Mouse (Mus musculus) R1 (cell line): ENCODE results near the gene Arpc5.
"Not testable (repeated sequence)": the region's sequence is repeated elsewhere in the genome, so short reads cannot be mapped to it uniquely, and the experiment has no call there.

Experiments used
- DNase-seq: peaks from one replicate; pipeline ENCODE4 v3.0.0-alpha.2; 2018; ENCODE audit warnings: low read depth, low spot score

Gene Arpc5

DNA sequence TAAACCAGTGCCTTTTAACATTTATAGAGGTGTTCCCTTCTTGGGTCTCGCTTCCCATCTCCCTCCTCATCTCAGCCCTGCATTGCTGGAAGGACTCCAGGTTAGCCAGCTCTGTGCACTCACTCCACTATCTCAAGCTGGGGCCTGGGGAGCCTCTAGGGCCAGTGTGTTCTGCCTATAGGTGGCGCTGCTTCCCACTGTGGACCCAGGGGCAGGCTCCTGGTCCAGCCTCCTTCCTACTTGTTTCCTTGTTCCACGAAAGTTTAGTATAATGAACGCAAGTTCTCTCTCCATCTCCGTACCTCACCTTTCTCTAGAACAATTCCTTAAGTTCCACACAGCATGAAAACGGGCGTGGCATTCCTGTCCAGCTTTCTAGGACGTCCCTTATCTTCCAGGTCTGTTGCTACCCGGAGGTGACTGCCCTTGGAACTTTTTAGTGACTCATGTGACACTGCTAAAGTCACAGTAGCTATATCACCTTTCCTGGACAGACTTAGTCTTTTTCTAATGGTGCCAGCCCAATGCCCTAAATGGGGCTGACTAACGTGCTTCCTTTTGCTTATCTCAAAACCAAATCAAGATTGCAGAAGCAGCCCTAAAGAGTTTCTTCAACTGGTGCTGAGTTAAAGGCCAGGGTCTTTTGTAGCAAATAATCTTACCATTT is 12.9 kb downstream of the Arpc5 start:
- peak; percentile 77 for DNase-seq

DNA sequence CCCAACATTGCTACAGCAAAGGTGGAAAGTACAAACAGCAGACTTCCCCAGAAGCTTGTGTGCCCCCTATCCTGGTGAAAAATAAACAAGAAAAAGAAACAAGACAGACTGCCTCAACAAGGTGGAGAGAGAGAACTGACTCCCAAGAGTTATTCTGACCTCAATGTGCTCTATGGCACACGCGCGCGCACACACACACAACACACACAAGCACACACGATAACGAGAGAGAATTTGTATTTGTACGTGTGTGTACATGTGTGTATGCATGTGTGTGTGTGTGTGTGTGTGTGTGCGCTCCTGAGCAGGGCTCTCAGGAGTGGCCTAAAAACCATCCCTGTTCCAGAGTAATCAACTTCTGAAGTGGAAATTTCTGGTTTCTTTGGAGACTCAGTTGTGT is 18.3 kb downstream of the Arpc5 start:
- no peak for DNase-seq

DNA sequence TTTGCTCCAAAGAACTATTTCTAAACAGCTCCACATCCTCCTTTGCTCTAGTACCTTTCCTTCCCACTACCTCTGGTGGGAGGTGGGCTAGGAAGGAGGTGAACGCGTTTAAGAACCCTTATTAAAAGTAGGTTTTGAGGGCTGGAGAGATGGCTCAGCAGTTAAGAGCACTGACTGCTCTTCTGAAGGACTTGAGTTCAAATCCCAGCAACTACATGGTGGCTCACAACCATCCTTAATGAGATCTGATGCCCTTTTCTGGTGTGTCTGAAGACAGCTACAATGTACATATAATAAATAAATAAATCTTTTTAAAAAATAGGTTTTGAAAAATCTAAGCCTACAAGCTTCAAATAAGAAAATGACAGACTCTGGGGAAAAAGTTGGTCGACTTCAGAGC is 19.1 kb downstream of the Arpc5 start:
- DNase-seq, result not testable (repeated sequence)

DNA sequence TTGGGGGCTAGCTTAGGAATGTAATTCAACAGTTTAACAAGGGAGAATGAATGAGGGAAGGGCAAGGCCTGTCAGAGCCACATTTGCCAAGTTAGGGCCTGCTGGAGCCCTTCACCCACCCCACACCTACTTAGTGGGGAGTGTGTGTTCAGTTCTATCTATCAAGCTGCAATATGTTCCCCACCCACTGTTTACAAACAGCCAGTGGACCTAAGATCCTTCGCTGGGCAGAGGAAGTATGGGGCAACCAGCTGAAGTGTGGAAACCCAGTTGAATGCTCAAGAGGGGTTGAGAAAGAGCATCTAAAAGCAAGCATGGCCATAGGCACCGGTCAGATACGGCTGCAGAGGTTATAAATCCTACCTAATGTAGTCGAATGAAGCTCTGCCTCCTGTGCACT is 20.6 kb downstream of the Arpc5 start:
- DNase-seq, result no peak

DNA sequence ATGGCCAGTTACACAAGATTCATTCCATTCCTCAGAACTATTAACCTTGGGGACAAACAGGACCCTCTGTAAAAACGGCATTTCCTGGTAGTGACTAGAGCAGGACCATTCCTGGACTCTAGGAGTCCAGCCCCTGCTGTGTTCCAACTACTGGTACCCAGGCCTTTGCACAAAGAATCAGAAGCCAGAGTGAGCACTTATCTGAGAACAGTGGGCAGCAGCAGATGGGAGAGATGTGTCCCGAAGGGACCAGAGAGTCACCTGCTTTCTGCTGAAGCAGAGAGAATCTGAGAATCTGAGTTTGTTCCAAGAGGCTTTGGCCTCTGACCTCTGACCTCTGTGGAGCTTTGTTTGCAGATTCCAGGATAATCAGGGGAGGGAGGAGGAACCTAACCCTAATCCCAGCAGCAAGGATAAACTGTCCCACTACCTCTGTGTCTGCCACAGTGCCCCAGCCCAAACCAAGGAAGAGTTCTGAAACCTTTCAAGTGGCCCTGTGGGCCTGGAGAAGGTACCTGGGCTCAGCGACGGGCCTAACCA is 21.8 kb downstream of the Arpc5 start:
- DNase-seq, result peak; percentile 27

DNA sequence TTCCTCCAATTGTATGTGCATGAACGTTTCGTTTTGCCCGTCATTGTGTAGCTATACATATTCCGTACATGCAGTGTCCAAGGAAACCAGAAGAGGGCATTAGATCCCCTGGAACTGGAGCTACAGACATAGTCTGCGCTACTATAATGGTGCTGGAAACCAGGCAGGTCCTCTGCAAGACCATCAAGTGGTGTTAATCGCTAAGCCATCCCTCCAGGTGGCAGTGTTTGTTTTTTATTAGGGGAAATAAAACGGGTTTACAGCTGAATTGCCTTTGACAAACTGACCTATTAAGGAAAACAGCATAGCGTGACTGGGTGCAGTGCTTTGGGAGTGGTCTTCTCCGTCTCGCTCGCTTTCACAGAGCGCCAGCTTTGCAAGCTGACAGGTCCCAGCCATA is 23.9 kb downstream of the Arpc5 start:
- peak; percentile 96 for DNase-seq

DNA sequence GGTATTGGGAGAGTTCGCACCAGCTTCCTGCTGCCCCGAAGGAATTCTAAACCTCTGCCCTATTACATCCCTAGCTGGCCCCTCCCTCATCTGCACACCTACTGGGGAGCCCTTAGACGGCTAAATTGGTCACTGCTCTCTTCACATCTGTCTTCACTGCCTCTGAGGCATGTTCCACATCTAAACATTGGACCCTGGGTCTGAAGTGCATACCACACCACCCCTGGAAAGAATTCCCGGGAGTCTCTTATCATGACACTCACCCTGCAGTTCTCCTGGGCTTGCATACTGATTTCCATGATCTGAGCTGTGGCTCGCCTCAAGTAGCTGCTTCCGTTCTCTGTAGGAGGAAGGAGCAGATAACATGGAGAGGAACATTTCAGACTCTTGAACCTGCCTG is 24.5 kb downstream of the Arpc5 start:
- DNase-seq, result peak; percentile 73

DNA sequence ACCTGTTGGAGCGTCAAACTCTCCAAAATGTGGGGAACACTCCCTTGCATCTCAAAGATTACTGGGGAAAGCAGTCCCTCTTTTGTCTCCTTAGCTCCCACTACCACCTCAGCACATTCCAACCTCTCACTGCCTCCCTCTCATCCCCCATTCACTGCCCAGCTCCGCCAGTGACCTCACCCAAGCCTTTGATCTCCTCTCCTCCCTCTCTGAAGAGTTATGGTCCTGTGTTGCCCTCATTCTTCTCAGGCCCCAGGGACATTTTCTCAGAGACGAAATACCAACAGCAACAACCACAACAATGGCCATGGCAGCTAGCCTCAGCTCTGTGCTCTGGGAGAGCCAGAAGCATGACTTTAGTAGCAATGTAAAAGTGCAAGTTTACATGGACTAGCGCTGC is 24.9 kb downstream of the Arpc5 start:
- DNase-seq, result no peak

DNA sequence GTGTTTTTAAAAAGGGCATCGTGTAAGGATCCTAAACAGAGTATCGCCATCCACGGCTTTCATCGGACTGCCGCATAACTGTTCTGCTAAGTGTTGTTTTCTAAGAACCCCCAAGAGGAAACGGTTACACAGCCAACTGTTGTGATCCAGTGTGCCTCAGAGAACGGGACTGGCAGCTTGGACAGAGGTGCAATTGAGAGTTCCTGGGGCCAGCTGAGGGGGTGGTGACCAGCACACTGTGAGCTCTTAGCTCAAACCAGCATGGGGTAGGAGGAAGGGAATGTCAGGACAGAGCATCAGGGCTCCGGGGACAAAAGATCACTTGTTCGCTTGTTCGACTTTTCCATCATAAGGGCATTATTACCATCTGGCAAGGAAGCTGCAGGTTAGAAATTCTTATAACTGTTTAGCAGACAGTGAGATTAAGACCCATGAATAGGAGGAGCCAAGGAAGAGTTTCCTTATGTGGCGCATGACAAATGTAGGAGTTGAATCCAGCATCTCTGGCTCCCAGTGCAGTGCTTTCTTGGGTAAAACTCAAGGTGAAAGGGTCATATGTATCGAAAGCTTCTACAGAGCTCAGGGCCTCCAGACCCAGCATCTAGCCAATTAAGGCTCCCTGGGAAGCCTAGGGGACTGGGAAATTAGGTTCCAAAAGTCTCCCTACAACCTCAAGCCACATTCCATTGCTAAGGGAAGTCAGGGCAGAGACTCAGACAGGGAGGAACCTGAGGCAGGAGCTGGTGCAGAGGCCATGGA is 26.6 kb downstream of the Arpc5 start:
- peak; percentile 79 for DNase-seq

DNA sequence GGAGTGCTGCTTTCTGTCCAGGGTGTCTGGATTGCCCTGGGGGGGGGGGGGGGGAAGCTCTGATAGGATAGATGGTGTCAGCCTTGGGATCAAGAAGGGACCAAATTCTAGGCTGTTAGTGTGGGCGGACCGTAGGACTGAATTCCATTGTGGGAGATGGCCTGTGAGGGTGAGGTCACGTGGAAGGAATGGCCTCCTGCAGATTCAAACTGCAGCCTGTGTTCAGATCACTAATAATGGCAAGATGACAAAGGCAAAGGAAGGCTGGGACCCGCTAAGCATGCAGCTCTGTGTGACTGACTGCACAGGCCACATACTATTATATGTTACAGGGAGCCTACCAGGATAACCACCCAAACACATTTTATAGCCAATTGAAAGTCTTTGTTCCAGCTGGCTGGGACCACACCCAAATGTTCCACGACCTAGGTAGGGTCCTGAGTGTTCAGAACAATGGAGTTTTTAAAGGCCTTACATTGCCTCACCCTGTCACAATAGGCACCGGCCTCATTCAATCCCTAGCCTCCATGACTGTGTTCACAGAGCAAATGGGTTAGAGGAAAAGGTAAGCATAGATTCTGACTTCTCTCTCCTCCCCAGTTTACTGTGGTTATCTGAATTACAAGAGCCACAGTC is 27.3 kb downstream of the Arpc5 start:
- DNase-seq, result peak; percentile 89

DNA sequence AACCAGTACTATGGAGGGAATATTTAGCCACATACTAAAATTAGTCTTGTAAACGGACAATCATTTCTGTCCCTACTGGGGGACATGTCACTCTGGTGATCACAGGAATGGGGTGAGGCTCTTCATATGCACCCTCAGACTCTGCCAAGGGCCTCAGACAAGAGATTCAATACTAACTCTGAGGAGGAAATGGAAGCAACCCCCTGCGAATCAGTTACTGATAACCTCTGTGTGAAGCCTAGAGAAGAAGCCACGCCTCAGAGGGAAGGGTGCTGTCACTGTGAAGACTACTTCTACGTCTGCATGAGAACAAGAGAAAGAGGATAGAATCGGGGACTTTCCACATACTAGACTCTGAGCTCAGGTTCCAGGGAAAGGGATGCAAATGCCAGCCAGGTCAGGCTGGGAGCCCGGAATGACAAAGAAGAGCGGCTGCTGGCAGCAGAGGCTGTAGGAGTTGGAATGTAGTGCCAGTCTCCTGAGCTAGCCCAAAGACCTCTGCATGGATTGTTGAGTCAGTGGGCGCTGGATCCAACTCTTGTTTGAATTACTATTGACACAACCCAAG is 29.4 kb downstream of the Arpc5 start:
- DNase-seq, result peak; percentile 41

DNA sequence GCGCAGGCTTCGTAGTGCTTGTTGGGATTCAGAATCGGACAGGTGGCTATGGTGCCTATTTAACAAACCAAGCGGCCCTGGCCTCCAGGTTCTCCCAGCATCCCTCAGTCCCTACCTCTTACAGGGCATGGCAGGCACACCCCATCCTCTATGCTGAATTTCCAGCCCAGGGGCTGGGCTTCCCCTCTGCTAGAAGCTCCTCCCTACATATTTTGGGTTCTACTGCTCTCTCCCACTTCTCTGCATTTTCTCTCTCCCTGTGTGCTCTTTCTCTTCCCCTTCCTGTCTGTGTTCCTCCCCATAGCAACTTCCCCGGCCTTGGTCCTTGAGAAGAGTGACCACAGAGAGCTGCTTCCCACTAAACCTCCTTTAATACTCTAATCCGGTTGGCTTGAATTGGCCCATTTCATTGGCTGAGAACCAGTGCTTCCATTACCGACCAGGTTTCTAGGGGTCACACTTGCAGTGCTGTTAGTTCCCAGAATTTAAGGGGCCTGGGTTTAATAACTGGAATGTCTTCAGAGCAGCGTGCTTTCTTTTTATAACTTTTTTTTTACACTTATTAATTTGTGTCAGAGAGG is 30.4 kb downstream of the Arpc5 start:
- DNase-seq, result peak; percentile 77

DNA sequence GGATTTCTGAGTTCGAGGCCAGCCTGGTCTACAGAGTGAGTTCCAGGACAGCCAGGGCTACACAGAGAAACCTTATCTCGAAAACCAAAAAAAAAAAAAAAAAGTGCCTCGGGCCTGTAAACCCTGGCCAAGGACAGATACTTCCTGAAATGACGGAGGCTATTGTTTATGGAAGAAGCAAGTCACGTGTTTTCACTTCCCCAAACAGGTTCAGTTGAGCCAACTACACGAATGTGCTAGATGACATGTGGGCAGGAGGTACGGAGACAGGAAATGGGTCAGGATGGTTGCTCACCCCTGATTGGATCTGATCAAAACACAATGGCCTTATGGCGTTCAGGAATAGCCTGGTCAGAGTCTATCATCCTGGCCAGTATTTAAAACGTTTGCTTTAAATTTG is 31.8 kb downstream of the Arpc5 start:
- DNase-seq, result peak; percentile 40

DNA sequence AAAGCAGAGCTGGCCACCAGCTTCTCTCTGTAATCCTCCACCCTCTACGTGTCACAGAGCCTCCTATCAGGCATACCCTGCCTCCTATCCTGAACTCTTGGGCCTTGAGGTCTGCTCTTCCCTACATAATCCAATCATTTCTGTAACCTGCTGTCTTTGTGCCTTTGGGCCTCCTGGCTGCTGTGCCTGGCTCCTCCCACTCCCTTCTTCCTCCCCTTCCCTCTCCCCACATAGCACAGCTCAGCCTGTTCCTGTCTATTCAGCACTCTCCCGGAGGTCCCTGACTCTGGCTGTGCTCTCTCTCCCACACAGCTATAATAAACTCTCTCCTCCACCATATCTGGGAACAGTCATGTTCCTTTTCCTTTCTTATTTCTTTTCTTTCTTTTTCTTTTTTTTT is 33.6 kb downstream of the Arpc5 start, which contains the start of gene Ncf2:
TSS of gene Ncf2 (plus strand) at position 298 of the 400 bp plus-strand sequence.
- peak; percentile 69 for DNase-seq

DNA sequence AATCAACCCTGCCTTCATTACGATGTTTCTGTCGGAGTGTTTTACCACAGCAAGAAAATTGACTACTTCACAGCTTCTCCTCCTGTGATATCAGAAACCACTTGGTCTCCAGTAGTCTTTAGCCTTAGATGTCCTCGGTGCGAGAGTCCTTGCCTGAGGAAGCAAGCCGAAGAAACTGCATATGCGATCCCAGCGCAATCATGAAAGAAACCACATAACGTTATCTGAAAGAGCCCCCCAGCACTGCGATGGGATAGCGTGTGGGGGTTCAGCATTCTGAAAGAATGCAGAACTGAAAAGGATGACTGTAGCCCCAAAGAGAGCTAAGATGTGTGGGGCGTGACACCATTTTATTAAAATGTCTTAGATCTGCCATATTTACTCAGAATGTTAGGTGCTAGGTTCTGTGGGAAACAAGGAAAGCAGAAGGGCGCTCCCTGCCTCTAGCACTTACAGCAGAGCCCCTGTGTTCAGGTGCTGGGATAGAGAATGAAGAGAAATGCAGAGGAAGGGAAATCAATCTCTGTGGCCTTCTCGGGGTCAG is 34.4 kb downstream of the Arpc5 start:
- no peak for DNase-seq

DNA sequence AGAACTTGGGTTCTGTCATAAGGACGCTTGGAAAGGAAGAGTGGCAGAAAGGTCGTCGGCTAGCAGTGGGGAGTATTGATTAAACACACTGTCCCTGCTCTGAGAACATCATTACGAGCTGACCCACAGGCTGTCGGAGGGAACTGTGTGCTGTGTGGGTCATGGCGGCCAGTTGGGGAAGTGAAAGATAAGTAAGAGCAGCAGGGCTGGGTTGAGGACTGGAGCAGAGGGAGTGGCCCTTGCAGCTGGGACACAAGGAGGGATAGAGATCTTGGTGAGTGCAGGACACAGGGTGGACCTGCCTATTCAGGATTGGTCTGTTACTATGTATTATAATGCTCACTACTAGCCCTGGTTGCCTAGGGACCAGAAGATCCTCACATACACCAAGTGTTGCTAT is 38.6 kb downstream of the Arpc5 start:
- no peak for DNase-seq

DNA sequence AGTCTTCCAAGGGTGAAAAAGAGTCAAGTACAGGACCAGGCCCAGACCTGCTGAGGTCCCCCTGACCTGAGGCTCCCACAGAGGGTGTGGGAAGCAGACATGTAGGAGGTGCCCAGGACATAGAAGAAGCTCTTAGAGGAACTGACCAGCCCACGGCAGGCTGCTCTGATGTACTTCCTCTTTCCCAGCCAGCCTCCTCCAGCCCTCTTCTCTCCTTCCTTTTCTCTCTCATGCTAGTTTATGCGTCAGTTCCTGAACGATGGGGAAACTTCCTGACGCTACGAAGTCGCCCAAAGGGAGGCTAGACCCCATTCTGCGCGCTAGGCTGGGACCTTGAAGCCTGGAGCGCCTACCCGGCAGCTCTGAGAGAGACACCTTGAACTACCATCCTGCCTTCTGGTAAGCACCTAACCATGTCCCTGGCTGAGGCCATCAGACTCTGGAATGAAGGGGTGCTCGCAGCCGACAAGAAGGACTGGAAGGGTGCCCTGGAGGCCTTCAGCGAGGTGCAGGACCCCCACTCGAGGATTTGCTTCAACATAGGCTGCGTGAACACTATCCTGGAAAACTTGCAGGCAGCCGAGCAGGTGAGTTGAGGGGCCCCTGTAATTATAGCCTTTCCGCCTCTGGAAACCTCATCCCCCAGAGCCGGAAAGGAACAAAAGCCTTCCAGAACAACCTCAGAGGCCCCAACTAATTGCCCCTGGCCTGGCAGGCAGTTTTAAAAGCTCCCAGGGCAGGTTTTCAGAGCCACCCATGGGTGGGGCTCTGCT is 41.5 kb downstream of the Arpc5 start:
- DNase-seq, result no peak

DNA sequence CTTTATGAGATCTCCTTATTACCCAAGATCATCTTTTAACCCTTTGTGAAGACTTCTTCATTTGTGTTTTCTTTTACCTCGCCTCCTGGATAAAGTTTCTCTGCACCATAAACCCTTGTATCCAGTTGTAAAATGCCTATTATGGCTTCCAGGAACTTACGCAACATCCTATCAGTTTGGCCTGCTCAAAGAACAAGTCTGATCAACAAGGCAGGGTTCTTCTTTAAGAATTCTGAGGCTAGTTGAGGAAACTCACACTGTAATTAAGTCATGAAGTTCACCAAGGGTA is 42.0 kb downstream of the Arpc5 start:
- DNase-seq, result no peak

DNA sequence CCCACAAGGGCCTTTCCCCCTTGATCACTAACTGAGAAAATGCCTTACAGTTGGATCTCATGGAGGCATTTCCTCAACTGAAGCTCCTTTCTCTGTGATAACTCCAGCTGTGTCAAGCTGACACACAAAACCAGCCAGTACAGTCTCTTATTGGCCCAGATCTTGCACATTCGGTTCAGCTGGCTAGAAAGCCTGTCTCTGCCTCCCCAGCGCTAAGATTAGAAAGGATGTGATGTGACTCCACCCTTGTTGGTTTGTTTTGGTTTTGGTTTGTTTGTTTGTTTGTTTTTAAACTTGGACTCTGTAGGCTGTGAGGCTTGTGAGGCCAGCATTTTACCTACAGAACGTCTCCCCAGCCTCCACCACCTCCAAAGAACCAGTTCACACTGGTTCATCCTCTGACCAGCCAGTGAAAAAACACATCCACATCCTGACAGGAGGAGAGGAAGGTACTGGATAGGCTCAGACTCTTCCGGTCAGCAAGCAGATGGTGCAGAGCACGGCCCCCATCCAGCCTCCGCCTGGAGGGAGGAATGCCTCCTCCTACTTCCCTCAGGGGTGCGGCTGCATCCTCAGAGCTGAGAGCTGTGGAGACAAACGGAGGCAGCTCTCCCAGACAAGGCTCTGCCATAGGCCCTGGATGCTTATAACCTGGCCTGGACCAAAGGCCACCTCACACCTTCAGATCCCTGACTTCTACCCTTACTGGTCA is 43.4 kb downstream of the Arpc5 start:
- DNase-seq, result peak; percentile 63
